Mouse (Mus musculus): ENCODE measurements around the gene Arhgef3.

GRCm38 (mm10) chr14:27173178-27173803 is 58.6 kb downstream of the Arhgef3 start:
- no peak for TF ChIP-seq CTCF (conservative IDR thresholded peaks at IDR 0.05; ENCODE audit: insufficient read depth, insufficient read length, low read depth, low read length)
- TF ChIP-seq POLR2A (IDR thresholded peaks at IDR 0.05; ENCODE audit: low read depth, low read length) = no peak
